Mouse (Mus musculus): ENCODE measurements around the gene Rbmx. TPM values are rescaled to one million over a fixed set of nuclear protein-coding genes. Genes with fewer than 3 reads are reported as not detected.

Rbmx gene
- total RNA-seq, 2 experiments from 2014 or later, result 24.7 to 27.1 TPM

Other genes with a start within 250 kb of the Rbmx start
- gene Cd40lg, start 180.9 kb downstream of the Rbmx start, total RNA-seq (2021), result not detected
- 10 to 100 TPM; 62.2 to 78.3 TPM for gene Arhgef6, start 54.3 kb downstream of the Rbmx start, total RNA-seq (2021)
- gene Gm364, start 16.1 kb upstream of the Rbmx start, total RNA-seq (2021), result not detected
- gene Gpr101, start 110.7 kb upstream of the Rbmx start, total RNA-seq (2021), result not detected